Mouse (Mus musculus) heart, adult 2 months (tissue): ENCODE data around the gene Aip.

Experiments used
- CTCF ChIP-seq: fragments of 200-600 bp; IDR thresholded peaks from 2 replicates; pipeline ENCODE4 v1.8.1; 2022; ENCODE audit warnings: antibody characterized with exemption, mild to moderate bottlenecking, moderate library complexity
- EP300 ChIP-seq: fragments of 200-500 bp; IDR thresholded peaks from 2 replicates; pipeline ENCODE4 v1.6.1; 2011; ENCODE audit warnings: low read depth, low read length, control low read depth; ENCODE audit not compliant: insufficient read depth
- POLR2A ChIP-seq: fragments of 200-500 bp; IDR thresholded peaks from 2 replicates; pipeline ENCODE4 v1.6.1; 2011; ENCODE audit warnings: mild to moderate bottlenecking, low read depth, low read length, control low read depth; ENCODE audit not compliant: insufficient read depth

GRCm38 (mm10) chr19:4103792-4104191 is 21.9 kb downstream of the Aip start:
- no peak for TF ChIP-seq CTCF
- no peak for TF ChIP-seq POLR2A
- TF ChIP-seq EP300, result no peak
